Mouse (Mus musculus) splenic B cell, adult 2 months (primary cell): ENCODE measurements around the gene Psmb3.
A peak's percentile ranks its signal among the peaks of the same experiment; 100 is the strongest.

Source experiments
- DNase-seq: peaks from one replicate; pipeline ENCODE4 v3.0.0-alpha.2; 2011; ENCODE audit warnings: low read depth, low spot score
- H3K27me3 ChIP-seq: 2 replicates; pipeline ENCODE4 v1.6.1; 2012; ENCODE audit warnings: mild to moderate bottlenecking, low read length, moderate library complexity, mixed read lengths; ENCODE audit not compliant: control insufficient read depth, poor library complexity, insufficient read depth, severe bottlenecking
- H3K36me3 ChIP-seq: 2 replicates; pipeline ENCODE4 v1.6.1; 2012; ENCODE audit warnings: mild to moderate bottlenecking, low read length, moderate library complexity, mixed read lengths; ENCODE audit not compliant: control insufficient read depth, poor library complexity, insufficient read depth, severe bottlenecking

Gene Psmb3

DNA sequence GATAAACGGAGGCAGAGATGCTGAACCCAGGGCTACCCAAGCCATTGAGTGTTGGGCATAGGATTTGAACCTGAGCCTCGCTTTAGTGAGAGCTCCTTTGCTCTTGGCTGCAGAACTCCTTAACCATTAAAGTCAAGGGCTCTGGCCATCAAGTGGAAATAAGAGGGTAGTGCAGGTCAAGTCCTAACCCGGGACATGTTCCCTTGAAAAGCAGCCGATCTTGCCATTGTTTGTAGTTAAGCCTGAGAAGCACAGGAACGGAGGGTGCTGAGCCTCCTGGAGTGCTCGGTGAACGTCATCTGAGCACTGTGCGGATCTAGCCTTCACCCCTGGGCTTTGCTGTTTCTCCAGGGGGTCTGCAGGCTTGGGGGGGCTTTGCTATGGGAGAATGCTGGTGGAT lies 25.4 kb upstream of the Psmb3 start:
- no peaks in the 10 kb centered on the region for H3K27me3 ChIP-seq
- DNase-seq: no peak
- H3K36me3 ChIP-seq: peaks cover 38% of the 10 kb centered on the region

DNA sequence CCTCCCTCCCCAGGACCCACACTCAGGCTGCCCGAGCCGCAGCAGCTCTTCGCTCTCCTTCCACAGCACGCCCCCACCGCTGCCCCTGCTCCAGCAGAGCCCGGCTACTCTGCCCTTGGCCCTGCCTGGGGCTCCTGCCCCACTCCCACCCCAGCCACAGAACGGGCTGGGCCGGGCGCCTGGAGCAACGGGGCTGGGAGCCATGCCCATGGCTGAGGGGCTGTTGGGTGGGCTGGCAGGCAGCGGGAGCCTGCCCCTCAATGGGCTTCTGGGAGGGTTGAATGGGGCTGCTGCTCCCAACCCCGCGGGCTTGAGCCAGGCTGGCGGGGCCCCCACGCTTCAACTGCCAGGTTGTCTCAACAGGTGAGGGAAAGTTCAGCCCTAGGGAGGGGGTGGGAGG lies 24.9 kb upstream of the Psmb3 start:
- DNase-seq: no peak
- Histone ChIP-seq H3K27me3 (no peaks in the 10 kb centered on the region), H3K36me3 (peaks cover 35% of the 10 kb centered on the region)

DNA sequence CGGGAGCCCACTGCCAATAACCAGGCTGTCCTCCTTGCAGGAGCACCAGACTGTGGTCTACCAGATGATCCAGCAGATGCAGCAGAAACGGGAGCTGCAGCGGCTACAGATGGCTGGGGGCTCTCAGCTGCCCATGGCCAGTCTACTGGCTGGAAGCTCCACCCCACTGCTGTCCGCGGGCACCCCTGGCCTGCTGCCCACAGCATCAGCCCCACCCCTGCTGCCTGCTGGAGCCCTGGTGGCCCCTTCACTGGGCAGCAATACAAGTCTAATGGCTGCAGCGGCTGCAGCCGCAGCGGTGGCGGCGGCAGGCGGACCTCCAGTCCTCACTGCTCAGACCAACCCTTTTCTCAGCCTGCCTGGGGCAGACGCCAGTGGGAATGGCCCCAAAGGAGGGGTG lies 22.8 kb upstream of the Psmb3 start:
- H3K36me3 ChIP-seq: peaks cover 32% of the 10 kb centered on the region

DNA sequence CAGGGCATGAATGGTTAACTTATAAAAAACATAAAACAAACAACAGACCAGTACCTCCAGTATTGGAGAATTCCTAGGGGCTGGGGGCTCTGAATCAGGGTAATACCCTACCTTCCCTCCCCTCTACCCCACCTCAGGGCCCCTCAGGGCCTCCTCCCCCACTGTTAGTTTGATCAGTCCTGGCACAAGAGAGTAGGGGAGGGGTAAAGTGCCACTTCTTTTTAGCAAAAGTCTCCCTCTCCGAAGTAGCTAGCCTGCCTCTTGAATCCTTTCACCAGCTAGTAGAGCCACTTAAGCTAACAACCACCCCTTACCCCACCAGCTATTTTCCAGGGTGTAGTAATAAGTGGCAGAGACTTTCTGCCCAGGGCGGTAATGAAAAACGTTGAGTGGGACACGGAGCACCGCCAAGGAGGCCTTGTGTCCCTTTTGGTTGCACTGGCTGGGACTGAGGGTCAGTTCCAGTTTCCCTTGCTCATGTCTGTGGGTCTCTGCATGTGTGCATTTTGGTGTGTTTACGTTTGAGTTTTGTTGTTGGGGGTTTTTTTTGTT lies 20.6 kb upstream of the Psmb3 start:
- Histone ChIP-seq H3K27me3 (no peaks in the 10 kb centered on the region), H3K36me3 (peaks cover 24% of the 10 kb centered on the region)
- no peak for DNase-seq

More for the DNA sequence above, 22.8 kb upstream of the Psmb3 start:
- DNase-seq: no peak
- H3K27me3 ChIP-seq: no peaks in the 10 kb centered on the region

DNA sequence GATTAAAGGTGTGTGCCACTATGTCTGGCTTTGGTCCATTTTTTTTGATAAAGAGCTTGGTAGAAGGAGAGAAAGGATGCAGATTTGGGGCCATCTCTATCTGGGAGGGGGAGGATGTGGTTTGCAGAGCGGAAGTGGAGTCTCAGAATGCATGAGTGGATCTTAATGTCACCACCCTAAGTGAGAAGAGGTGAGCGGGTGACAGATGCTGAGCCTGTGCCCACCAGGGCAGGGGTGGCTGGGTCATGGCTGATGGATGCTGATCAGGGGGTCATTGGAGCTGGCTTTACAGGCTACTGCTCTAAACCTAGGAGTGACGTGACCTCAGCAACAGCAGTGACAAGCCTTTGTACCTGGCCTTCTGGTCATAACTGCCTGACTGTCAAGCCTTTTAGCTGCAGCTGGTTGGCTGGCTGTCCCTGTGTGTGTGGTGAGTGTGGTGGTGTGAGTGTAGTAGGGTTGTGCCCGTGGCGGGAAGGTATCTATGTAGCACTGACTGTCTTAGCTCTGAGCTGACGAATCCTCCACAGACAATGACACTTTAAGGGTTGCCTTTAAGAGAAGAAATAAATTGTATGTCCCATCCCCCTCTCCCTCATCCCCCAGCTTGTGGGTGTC lies 19.0 kb upstream of the Psmb3 start:
- peak; percentile 88 for DNase-seq
- H3K27me3 ChIP-seq: no peaks in the 10 kb centered on the region
- peaks cover 18% of the 10 kb centered on the region for H3K36me3 ChIP-seq

DNA sequence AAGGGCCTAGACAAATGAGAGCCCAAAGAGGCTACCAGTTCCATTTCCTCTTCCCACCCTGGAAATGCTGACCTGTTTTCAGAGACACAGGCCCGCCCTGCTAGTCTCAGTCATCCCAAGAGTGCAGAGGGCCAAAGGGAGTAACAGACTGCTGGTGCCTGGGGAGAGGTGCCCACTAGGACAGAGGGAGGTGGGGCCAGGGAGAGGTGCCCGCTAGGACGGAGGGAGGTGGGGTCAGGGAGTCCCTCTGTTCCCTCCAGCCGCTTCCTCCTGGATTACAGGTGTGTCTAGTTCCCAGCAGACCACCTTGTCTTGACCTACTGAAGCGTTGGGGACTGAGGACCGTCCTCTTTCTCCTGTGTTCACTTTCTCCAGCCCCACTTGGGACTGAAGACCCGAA lies 18.4 kb upstream of the Psmb3 start:
- peaks cover 18% of the 10 kb centered on the region for H3K36me3 ChIP-seq
- H3K27me3 ChIP-seq: no peaks in the 10 kb centered on the region
- DNase-seq: no peak

DNA sequence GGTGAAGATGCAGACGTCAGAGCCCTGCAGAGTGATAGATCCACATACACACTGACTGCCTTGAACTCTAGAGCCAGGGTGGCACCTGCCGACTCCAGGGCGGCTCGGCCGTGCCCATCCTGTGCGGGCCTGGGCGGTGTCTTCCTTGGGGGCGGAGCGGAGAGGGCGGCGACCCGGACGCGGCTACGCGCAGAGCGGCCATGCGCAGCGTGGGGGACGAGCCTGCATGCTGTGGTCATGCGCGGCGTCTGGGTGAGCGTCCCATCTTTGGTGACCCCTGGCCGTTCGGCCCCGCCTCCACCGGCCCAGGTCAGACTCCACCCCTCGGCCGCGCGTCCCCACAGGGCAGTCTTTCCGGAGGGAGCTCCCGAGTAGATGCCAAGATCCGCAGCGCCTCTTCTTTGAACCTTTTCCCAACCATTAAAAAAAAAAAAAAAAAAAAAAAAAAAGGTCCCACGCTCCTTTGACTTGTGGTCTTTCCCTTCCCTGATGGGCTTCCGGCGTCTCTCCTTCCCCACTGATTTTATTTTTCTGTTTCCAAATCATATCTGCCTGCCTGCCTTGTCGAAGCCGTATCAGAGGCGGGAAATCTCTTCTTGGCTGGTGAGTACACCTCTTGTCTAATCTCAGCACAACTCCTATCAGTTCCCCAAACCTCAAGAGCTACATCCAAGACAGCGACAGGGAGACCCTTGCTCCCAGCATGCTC lies 17.4 kb upstream of the Psmb3 start, which contains the start of gene Cisd3:
TSS of gene Cisd3 (plus strand) at position 214 of the 709 bp plus-strand sequence.
- peak; percentile 88 for DNase-seq
- H3K36me3 ChIP-seq: peaks cover 10% of the 10 kb centered on the region
- no peaks in the 10 kb centered on the region for H3K27me3 ChIP-seq

DNA sequence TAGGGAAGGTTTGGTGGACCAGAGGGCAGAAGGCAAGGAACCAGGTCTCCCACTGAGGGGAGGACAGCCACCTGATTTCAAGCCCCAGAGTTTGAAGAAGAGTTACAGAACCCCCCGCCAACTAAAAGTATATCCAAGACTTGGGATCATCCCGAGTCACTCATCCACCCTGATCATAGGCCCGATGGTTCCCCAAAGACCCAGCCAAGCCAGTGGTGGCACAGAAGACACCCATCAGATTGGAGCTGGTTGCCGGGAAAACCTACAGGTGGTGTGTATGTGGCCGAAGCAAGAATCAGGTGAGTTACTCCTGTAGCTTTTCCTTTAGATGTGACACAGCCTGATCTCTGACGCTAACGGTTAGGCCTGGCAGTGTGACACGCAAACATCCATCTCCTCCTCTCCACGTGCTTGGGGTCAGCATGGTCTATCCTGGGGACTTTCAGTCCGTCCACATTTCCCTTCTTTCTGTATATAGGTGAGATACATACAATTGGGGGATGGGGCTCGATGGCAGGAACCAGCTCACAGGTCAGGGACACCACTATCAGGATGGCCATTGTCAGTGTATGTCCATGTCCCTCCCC lies 16.8 kb upstream of the Psmb3 start:
- Histone ChIP-seq H3K36me3 (peaks cover 8% of the 10 kb centered on the region), H3K27me3 (no peaks in the 10 kb centered on the region)
- peak; percentile 15 for DNase-seq

DNA sequence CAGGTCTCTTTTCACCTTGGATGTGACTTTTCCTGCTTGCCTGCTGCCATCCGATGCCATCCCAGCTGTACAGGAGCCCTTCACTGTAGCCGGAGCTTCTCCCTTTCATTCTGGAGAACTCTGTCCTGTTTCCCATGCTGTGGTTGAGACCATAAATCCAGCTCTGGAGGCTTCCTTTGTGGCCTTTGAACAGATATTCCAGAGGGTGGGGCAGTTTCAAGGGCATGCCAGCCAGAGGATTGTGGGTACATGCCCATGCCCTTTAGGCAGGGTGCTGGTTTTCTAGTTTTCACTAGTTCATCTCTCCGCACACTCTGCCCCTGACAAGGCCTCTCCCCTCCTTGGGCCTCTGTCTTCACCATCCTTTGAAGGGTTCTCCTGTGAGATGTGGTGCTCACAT lies 16.1 kb upstream of the Psmb3 start:
- Histone ChIP-seq H3K36me3 (peaks cover 4% of the 10 kb centered on the region), H3K27me3 (no peaks in the 10 kb centered on the region)
- DNase-seq: no peak

DNA sequence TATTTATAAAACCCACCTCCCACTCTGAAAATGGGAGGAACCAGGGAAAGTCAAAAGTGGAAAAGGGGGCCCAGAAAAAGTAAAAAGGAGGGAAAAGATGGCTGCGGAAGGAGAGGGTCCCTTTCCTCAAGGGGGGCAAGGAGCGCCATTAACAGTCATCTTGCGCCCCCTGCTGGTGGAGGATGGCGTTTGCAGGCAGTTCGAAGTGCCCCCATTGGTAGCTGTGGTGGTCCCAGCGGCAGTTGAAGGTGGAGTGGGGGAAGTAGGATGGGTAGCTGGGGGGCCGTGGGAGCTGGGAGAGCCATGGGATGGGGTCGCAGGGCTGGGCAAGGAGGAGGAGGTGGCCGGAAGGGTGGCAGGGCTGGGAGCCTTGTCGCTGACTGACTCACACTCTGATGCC lies 13.3 kb upstream of the Psmb3 start:
- Histone ChIP-seq H3K27me3 (no peaks in the 10 kb centered on the region), H3K36me3 (no peaks in the 10 kb centered on the region; the same call in 1 of the 2 replicates)
- peak; percentile 77 for DNase-seq

DNA sequence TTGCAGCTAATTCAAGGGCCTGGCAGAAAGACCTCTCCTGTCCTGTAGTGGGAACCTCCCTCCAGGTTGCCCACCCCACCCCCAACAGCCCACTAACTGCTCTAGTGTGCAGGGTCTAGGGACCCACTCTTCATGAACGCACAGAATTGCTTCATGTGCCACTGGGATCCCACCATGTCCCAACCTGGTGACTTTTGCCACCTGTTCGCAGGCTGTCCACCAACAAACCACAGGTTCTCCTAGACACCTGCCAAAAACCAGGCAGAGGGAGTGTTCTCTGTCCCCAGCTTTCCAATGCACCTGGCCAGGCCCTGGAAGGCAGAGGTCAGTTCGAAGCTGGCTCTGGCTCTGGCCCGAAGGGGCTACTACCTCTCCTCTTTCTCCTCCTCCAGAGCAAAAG lies 8.8 kb upstream of the Psmb3 start:
- no peak for DNase-seq
- Histone ChIP-seq H3K27me3 (0 out of 2 replicates have a peak, but pooled peaks cover 2% of the 10 kb centered on the region), H3K36me3 (no peaks in the 10 kb centered on the region; the same call in 1 of the 2 replicates)

DNA sequence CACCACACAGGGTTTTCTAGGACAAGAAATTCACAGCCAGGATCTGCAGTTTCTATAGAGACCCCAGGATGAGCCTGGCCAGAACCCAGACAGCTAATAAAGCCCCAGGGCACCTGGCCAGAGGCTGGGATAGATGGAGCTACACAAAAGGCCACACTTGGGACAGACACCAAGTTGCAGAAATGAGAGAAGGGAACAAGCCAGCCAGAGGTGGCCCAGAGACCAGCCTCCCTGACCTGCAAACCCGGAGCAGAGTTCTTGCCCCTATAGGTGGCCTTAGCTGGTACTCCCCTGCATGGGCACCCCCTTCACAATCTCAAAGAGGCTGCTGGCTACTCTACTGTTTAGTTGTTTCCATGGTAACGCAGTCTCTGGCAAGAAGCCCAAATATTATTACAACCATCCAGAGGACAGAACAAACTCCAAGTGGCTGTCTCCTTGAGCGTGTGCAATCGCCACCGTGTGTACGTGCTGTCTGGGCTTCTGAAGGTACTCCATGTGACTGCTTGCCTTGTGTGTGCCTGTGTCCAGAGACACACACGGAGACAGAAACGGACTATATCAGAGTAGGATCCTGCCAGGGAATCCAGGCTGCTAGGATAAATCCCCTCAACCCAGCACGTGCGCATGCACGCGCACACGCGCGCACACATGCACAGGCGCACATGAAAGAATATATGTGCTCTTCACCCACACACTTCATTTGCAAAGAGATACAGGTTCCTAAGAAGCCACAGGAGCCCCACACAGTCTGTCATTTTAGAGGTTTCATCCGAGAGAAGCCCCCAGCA lies 8.1 kb upstream of the Psmb3 start:
- Histone ChIP-seq H3K36me3 (no peaks in the 10 kb centered on the region; the same call in 1 of the 2 replicates), H3K27me3 (0 out of 2 replicates have a peak, but pooled peaks cover 2% of the 10 kb centered on the region)
- no peak for DNase-seq

DNA sequence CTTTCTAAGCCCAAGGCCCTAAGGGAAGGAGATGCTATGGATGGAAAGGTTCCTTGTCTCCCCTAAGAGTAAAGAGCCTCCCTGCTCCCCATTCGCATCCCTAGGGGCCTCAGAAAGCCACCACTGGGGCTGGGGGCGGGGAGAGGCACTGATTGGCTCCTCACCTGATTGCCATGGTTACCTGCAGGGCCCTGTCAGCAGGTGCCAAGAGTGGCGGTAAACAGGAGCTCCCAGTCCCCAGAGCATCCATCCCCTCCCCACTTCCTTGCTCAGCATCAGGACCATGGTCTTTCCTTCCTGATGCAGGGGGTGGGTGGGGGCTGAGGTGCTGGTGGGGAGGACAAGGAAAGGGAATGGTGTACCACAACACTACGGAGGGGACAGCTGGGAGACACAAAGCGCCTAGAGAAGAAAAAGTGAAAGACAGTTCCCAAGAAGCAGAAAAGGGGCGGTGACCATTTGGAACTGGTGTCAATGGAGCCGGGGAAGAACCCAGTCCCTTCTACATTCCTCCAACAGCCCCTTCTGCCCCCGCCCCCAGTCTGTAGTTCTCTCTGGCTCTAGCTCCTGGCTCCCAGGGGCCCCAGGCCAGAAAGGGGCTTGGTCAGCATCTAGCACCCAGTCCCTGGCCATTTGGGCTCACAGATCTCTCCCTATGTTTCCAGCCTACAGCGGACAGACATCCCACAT lies 7.3 kb upstream of the Psmb3 start:
- Histone ChIP-seq H3K27me3 (0 out of 2 replicates have a peak, but pooled peaks cover 2% of the 10 kb centered on the region), H3K36me3 (no peaks in the 10 kb centered on the region; the same call in 1 of the 2 replicates)
- DNase-seq: no peak

DNA sequence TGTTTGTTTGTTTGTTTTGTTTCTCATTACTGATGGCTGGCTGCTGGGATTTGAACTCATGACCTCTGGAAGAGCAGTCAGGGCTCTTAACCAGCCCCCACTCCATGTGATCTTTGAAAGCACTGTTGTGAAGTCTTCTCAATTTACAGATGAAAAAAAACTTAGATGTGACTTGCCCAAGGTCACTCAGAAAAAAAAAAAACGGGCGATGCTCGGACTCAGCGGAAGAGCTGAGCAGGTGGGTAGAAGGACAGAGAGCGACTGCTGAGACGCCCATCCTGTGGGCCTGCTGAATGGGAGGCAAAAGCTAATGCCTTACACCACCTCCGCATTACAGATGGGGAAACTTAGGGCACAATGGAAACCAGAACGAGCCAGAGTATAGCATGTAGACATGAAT lies 6.5 kb upstream of the Psmb3 start:
- Histone ChIP-seq H3K36me3 (no peaks in the 10 kb centered on the region), H3K27me3 (0 out of 2 replicates have a peak, but pooled peaks cover 2% of the 10 kb centered on the region)
- no peak for DNase-seq
